Mouse (Mus musculus) heart, postnatal 14 days (tissue): Measurements from ENCODE around the gene Slc9a5. TPM values are rescaled to one million over a fixed set of nuclear protein-coding genes. Genes with fewer than 3 reads are reported as not detected.

Source experiments
- DNase-seq, 2 experiments: peaks; one replicate each; pipeline ENCODE4 v3.0.0; 2021 to 2022
- intact Hi-C: fragments of 180-260 bp; cut with DNase I; formaldehyde crosslinking; loops from one replicate; pipeline ENCODE4 v1.15.1; 2025
- long read RNA-seq, 2 experiments: library from polyadenylated mRNA; stranded (forward); transcript quantifications; one replicate each; pipeline ENCODE4 v2.0.0; 2021
- total RNA-seq, 2 experiments: library from RNA; stranded (reverse); gene quantifications; 2 replicates each; pipeline ENCODE4 v1.2.3; 2021

The Slc9a5 gene
- total RNA-seq = under 1 TPM; 0.83 to 0.86 TPM
- long read RNA-seq, experiment 1, partial matches to known transcripts = 0 of 1 reads
- long read RNA-seq, experiment 1, other reads (novel, unspliced or antisense) = 1 of 1 reads
- long read RNA-seq, experiment 2, partial matches to known transcripts = 1 of 4 reads
- long read RNA-seq, experiment 2, other reads (novel, unspliced or antisense) = 3 of 4 reads

GRCm38 (mm10) chr8:105348450-105349095 lies at the start of gene Slc9a5:
Gene Slc9a5 (plus strand): TSS chr8:105348843.
- intact Hi-C loops = no loop called here
- DNase-seq = peak; percentile 44 to 54

GRCm38 (mm10) chr8:105299962-105300361 lies 48.7 kb upstream of the Slc9a5 start:
- intact Hi-C loops = loop anchor here (2.0 kb wide), 1 partner anchor 25 kb away; no protein-coding TSS in a partner anchor
- no peak for DNase-seq

DNA sequence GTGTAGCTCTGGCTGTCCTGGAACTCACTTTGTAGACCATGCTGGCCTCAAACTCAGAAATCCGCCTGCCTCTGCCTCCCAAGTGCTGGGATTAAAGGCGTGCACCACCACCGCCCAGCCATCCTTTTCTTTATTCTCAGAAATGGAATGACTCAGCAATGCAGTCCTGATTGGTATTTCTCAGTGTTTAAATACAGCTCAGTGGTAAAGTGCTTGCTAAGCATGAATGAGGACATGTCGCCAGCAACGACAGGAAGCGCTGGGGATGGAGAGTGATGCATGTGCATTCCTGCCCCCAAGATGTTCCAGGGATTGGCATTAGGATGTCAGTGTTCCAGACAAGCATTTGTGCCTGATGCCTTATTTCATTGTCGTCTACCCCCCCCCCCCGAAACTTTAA lies 45.2 kb upstream of the Slc9a5 start:
- intact Hi-C loops = no loop called here
- no peak for DNase-seq

GRCm38 (mm10) chr8:105303874-105304273 lies 44.8 kb upstream of the Slc9a5 start:
- intact Hi-C loops = no loop called here
- no peak for DNase-seq

- intact Hi-C loops = no loop called here
- no peak for DNase-seq
These were observed 44.1 kb upstream of the Slc9a5 start for GRCm38 (mm10) chr8:105304325-105305210.

- DNase-seq = peak; percentile 43 to 55
- intact Hi-C loops = no loop called here
These were observed 43.2 kb upstream of the Slc9a5 start, which contains the start of gene Elmo3 for GRCm38 (mm10) chr8:105305211-105306145. Gene Elmo3 (plus strand): TSS chr8:105305601.

DNA sequence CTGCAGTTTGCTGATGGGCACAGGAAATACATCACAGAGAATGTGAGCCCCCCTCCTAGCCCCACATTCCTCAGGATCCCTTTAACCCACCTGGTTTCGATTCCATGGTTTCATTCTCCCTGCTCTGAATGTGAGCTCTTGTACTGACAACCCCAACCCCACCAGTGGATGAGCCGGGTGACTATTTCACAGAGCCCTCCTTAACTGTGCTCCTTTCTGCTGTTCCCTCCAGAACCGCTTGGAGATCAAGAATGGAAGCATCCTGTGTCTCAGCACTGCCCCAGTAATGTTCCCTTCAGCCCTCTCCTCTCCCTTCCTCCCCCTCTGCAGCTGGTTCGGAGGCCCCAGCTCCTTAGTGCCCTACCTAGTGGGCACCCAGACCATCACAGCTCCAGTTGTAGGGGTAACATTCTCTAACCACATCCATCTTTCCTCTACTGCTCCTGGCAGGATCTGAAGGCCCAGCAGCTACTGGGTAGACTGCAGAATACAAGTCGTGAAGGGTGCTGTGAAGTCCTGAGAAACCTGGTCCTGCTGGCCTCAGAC lies 42.4 kb upstream of the Slc9a5 start:
- intact Hi-C loops = no loop called here
- no peak for DNase-seq

GRCm38 (mm10) chr8:105307670-105308069 lies 41.0 kb upstream of the Slc9a5 start:
- intact Hi-C loops = no loop called here
- no peak for DNase-seq

DNA sequence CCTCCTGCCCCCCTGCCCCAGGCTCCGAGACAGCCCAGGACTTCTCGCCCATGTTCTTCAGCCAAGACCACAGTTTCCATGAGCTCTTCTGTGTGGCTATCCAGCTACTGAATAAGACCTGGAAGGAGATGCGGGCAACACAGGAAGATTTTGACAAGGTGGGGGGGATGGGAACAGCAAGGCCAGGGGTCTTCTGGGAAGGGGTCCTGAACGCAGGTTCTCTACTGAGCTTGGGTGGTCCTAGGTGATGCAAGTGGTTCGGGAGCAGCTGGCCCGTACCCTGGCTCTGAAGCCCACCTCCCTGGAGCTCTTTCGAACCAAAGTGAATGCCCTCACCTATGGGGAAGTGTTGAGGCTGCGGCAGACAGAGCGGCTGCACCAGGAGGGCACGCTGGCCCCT lies 40.2 kb upstream of the Slc9a5 start:
- no peak for DNase-seq
- intact Hi-C loops = no loop called here

DNA sequence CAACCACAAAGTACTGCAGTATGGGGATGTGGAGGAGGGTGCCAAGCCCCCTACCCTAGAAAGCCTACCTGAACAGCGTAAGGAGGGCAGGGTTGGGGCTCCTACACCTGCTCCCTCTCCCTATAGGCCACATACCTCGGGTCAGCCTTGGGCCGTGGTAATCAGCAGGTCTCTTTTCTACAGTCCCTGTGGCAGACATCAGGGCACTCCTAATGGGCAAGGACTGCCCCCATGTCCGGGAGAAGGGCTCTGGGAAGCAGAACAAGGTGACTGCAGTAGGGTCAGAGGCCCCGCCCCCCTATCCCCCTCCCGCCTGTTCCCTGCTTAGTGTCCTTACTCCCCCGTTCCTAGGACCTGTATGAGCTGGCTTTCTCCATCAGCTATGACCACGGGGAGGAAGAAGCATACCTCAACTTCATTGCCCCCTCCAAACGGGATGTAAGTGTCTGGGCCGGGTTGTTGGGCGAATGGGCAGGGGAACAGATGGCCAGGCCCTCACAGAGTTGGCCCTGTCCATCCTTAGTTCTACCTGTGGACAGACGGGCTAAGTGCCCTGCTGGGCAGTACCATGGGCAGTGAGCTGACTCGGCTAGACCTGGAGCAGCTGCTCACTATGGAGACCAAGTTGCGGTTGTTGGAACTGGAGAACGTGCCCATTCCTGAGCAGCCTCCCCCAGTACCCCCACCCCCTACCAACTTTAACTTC lies 39.3 kb upstream of the Slc9a5 start:
- intact Hi-C loops = no loop called here
- no peak for DNase-seq

GRCm38 (mm10) chr8:105310118-105310517 lies 38.5 kb upstream of the Slc9a5 start:
- intact Hi-C loops = no loop called here
- DNase-seq = no peak

GRCm38 (mm10) chr8:105311718-105312117 lies 36.9 kb upstream of the Slc9a5 start:
- intact Hi-C loops = no loop called here

GRCm38 (mm10) chr8:105312891-105313481 lies 35.7 kb upstream of the Slc9a5 start:
- intact Hi-C loops = no loop called here
- DNase-seq = peak; percentile 27 to 37

More at GRCm38 (mm10) chr8:105311718-105312117, 36.9 kb upstream of the Slc9a5 start:
- DNase-seq = no peak

- DNase-seq = no peak
- intact Hi-C loops = no loop called here
These were observed 34.8 kb upstream of the Slc9a5 start for GRCm38 (mm10) chr8:105313622-105314402.

- intact Hi-C loops = no loop called here
- no peak for DNase-seq
These were observed 33.4 kb upstream of the Slc9a5 start for GRCm38 (mm10) chr8:105315073-105315769.

DNA sequence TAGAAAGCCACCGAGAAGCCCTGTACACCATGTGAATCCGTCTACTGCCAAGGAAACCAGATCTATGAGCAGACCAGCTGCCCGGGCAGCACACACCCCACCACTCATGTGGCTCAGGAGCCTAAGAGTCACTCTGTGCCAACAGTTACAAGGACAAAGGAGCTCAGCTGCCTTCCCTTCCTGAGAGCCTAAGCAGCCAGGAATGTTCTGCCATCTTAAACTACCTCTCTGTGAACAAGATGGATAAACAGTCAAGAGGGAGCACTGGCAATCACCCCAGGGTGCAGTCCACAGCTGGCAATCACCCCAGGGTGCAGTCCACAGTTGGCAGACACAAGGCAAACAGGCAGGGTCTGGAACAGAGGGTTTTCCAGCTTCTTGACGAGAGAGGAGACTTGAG lies 30.7 kb upstream of the Slc9a5 start:
- DNase-seq = no peak
- intact Hi-C loops = no loop called here

DNA sequence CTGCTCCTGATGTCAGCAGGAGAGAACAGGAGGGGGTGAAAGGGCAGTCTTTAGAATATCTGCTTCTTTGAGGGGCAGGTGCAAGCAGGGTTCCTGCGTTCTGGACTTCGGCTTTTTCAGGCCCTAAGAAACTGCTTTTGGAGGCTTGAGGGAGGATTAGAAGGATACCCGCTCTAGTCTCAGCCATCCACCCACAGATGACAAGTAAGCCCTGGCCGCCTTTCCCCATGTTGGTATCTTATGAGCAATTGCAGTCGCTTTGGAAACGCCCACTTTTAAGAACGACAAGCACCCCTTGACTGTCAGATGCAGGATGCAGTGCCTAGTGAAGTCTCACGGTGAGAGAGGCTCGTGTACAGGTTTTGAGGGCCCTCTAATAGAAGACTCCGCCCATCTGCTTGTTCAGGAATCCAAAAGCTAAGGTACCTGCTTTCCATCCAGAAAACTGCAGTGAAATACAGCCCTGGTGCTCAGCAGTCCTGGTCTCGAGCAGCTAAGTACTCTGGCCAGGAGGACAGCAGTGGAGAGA lies 29.9 kb upstream of the Slc9a5 start:
- intact Hi-C loops = no loop called here
- no peak for DNase-seq
